Mouse (Mus musculus) adrenal gland, adult 18-20 months (tissue): ENCODE data around the gene Degs1. TPM values are rescaled to one million over a fixed set of nuclear protein-coding genes. Genes with fewer than 3 reads are reported as not detected.
"Not testable (repeated sequence)": the region's sequence is repeated elsewhere in the genome, so short reads cannot be mapped to it uniquely, and the experiment has no call there.

Experiments
- DNase-seq, 2 experiments: peaks; one replicate each; pipeline ENCODE4 v3.0.0; 2021 to 2022; ENCODE audit warnings: low spot score in 2 of 2
- long read RNA-seq, 2 experiments: library from polyadenylated mRNA; stranded (forward); transcript quantifications; one replicate each; pipeline ENCODE4 v2.0.0; 2021
- total RNA-seq, 2 experiments: library from RNA; stranded (reverse); gene quantifications; 1 replicate in 1 of 2; 2 replicates in 1 of 2; pipeline ENCODE4 v1.2.3; 2021

Gene Degs1
- 10 to 100 TPM; 77.1 to 82.5 TPM for total RNA-seq
- long read RNA-seq, experiment 1, transcript Degs1-201 (3 exons, 2,048 nt): major isoform, 65 of 69 reads
- long read RNA-seq, experiment 1, partial matches to known transcripts: 1 of 69 reads
- long read RNA-seq, experiment 1, other reads (novel, unspliced or antisense): 2 of 69 reads
- long read RNA-seq, experiment 2, transcript Degs1-201 (3 exons, 2,048 nt): major isoform, 146 of 178 reads
- long read RNA-seq, experiment 2, partial matches to known transcripts: 17 of 178 reads
- long read RNA-seq, experiment 2, other reads (novel, unspliced or antisense): 14 of 178 reads

- DNase-seq: peak; percentile 99
These were observed at the start of gene Degs1 for GRCm38 (mm10) chr1:182282091-182283075. Gene Degs1 (minus strand): TSS chr1:182282804.

GRCm38 (mm10) chr1:182325919-182326318 is 43.3 kb upstream of the Degs1 start:
- DNase-seq: no peak

DNA sequence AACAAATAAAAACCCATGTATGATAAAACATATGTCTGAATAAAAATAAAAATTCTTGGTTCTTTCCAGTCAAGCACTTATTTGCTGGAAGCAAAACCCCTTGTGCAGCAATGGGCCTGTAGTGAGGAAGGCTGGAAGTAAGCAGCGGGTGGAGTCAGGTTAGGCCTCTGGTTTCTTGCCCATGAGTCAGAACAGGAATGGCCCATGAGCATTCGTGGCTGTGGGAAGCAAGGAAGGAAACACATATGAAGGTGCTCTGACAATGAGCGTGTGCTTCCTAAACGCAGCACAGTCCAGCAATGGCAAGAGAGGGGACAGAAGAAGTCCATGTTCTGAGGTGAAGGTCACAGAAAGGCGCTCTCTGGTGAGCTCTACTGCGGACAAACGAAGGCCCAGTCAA is 41.9 kb upstream of the Degs1 start:
- DNase-seq: no peak

GRCm38 (mm10) chr1:182323139-182323538 is 40.5 kb upstream of the Degs1 start:
- DNase-seq: no peak

DNA sequence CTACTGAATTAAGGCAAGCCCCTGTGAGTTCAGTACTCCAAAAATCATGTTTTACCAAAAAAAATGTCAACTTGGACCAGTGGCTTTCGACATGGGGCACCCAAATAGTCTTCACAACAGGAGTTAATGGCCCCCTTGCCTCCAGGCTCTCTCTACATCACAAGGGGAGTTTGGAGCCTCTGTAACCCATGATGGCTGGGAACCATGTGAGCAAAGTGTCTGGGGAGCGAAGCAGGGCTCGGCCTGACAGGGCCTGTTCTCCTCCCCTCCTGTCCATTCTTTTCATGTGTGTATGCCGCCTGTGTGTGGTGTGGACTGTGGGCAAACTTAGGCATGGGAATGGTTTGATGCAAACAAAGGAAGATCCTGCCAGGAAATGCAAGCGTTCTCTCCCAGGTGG is 31.6 kb upstream of the Degs1 start:
- DNase-seq: no peak

DNA sequence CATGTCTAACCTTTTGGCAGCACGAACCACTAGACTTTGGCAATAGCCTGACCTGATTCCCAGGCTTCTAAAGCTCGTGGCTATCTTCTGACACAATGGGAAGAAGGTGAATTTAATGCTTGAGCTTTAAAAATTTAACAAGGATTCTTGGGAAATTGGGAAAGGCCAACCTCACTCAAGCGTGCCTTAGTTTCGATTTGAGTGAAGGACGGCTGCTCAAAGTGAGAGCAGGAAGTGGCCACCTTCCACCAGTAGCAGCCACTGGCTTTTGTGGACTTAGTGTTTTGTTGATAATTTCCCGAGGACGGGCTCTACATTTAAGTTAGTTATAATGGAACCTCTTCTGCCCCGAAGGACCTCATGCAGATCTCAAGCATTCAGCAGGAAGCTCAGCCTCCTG is 30.6 kb upstream of the Degs1 start:
- no peak for DNase-seq

DNA sequence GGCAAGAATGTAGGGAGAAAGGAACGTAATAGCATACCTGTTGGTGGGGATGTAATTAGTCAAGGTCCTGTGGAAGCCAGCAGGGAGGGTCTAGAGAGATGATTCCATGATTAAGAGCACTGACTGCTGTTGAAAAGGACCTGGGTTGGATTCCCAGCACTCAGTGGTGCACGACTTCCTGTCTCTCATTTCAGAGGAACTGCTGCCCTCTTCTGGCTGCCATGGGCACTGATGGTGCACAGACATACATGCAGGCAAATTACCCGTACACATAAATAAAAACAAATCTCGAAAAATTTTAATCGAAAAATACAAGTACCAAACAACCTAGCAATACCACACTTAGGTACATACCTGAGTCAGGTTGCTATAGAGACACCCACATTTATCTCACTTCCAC is 28.8 kb upstream of the Degs1 start:
- no peak for DNase-seq

- no peak for DNase-seq
These were observed 27.7 kb upstream of the Degs1 start for GRCm38 (mm10) chr1:182310316-182310715.

DNA sequence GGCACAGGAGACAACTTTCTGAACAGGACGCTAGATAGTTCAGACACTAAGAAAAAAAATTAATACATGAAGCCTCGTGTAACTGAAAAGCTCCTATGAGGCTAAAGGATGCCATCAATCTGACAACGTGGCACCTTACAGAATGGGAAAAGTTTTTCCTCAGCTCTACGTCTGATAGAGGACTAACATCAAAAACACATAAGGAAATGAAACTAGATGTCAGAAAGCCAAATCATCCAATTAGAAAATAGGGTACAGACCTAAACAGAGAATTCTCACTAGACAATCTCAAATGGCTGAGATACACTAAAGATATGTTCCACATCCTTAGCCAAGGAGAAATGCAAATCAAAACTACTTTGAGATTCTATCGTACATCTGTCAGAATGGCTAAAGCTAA is 26.8 kb upstream of the Degs1 start:
- no peak for DNase-seq

DNA sequence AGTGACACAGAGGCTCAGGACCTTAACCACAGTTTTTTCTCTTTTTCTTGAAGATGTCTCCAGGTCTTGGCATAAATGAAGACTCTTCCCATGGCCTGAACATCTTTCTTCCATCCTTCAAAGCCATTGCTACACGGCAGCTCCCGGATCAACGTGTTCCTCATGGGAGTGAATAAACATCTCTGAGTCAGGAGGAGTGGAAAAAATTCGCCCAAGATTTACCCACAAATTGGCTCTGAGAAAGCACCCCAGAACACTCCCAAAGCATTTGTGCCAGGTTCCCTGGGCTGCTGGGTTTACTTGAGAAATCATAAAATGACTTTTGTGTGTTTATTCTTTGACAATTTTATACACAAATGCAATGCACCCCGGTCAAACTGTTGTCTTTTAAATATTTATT is 20.3 kb upstream of the Degs1 start:
- DNase-seq: no peak

- no peak for DNase-seq
These were observed 19.7 kb upstream of the Degs1 start for GRCm38 (mm10) chr1:182302176-182302870.

GRCm38 (mm10) chr1:182297821-182298220 is 15.2 kb upstream of the Degs1 start:
- no peak for DNase-seq

GRCm38 (mm10) chr1:182297246-182297645 is 14.6 kb upstream of the Degs1 start:
- DNase-seq: no peak

DNA sequence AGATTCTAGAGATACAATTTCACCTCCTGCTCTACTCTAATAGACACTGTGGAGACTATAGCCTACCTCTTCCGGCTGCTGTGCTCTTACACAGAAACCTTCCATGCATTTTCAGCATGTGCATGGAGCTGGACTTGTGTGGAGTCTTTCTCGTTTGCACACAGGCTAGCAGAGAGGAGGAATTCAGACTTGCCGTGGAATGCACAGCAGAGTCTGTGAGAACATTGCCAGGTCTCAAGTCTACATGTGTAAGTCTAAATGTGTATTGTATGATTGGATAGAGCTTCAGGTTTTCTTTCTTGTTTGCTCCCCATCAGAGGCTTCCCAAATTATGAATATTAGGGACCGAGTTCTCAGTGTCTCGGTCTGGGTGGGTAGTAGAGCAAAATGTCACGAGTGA is 14.2 kb upstream of the Degs1 start:
- DNase-seq: no peak

- no peak for DNase-seq
These were observed 13.5 kb upstream of the Degs1 start for GRCm38 (mm10) chr1:182296141-182296540.

- no peak for DNase-seq
These were observed 9.7 kb upstream of the Degs1 start for GRCm38 (mm10) chr1:182292291-182292690.

- DNase-seq: not testable (repeated sequence)
These were observed 8.1 kb upstream of the Degs1 start for GRCm38 (mm10) chr1:182290741-182291140.

DNA sequence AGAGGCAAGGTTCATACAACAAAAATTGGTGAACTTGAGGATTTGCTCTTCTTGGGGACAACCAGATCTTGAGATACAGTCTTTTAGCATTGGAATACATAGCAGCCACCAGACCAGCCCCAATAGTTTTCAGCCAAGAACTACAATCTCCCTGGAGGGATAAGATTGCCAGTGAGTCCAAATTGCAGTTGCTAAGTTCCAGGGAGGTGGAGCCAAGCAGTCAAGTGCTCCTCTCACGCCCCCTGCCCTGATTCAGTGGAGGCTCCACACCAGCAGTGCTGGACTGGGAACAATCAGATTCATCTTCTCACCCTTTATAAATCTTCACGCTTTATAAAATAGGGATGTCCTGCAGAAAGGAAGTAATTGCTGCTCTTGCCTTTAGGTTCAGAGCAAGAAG is 7.2 kb upstream of the Degs1 start:
- no peak for DNase-seq

DNA sequence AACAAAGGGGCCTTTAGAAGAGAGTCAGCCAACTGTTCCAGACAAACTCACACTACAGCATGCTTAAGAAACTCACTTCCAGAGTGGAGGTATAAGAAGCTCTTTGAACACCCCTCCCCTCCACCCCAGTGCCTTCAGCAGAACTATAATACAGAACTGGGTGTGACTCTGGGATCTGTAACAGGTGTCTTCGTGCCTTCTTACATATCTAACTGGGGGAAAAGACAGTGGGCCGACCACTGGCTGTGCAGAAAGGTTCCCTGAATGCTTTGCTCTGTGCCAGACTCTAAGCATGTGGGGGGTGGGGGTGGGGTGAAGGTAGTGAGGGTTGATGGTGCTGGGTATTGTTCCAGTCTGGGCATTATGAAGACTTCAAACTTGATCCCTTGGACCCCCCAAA is 6.0 kb upstream of the Degs1 start:
- no peak for DNase-seq

- DNase-seq: no peak
These were observed 5.2 kb upstream of the Degs1 start for GRCm38 (mm10) chr1:182287781-182288180.

DNA sequence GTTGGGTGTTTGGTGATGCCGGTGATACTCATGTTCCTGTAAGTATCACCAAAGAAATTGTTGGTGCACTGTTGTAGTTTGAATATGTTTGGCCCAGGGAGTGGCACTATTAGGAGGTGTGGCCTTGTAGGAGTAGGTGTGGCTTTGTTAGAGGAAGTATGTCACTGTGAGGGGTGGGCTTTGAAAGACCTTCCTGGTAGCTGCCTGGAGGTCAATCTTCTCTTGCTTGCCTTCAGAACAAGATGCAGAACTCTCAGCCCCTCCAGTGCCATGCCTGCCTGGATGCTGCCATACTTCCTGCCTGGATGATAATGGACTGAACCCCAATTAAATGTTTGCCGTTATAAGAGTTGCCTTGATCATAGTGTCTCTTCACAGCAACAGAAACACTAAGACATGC is 2.2 kb upstream of the Degs1 start:
- no peak for DNase-seq

- DNase-seq: no peak
These were observed 627 bp upstream of the Degs1 start for GRCm38 (mm10) chr1:182283231-182283630.
